Mouse (Mus musculus): ENCODE results near the gene Psg20.
A peak's percentile ranks its signal among the peaks of the same experiment; 100 is the strongest.
"Not testable (repeated sequence)": the region's sequence is repeated elsewhere in the genome, so short reads cannot be mapped to it uniquely, and the experiment has no call there.

Psg20 gene

DNA sequence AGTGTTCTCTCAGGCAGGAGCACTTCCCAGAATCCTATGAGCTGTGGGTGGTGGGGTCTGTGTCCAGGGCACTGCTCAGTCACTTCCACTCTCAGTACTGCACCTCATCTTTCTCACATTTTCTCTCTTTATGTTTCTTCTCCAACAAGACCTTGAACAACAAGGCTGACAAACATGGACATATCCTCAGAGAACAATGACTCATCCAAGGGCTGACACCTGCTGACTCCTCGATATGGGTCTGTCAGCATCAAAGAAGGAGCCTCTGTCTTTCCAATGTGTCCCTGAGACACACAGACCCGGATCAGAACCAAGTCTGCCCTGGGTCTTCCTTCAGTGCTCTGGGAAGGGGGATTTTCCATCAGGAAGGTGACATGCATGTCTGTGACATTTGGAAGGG, at the start of gene Psg20:
Gene Psg20 (minus strand): TSS at position 101 of the 400 bp plus-strand sequence.
- no peak for DNase-seq (ENCODE audit: low spot score in 2 of 2)

DNA sequence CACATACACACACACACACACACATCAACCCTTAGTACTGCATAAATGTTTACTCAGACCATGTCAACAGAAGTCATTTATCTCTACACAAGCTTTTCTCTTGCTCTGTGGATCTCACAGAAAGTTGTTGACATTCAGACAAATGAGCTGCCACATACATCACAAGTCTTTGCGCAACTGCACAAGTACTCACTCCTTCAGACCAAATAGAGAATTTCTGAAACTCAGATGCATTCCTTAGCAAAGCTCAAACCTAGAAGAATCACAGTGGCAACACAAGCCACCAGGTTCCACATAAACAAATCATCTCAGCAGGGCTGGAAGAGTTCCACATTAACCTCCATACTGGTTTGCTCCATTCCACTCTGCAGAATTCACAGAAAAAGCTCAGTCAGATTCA, 48.5 kb upstream of the Psg20 start:
- DNase-seq (ENCODE audit: low spot score in 2 of 2), result no peak

DNA sequence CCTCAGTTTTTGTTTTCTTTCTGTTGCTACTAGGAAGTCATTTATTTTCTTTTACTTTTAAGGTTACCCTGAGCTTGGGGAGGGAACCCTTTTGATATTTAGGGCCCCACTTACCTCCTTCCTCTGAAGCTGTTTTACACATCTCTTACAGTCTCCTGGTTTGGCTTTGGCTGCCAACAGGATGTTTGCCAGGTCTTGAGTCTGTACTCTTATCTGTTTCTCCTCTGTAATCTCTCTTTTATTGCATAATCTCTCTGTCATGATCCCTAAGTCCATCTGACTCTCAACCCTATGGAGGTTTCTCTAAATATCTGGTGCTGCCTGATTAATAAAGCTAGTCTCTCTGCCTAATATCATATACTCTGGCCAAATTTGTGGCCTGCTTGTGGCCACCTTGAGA, 47.1 kb upstream of the Psg20 start:
- DNase-seq (ENCODE audit: low spot score in 2 of 2), result no peak

DNA sequence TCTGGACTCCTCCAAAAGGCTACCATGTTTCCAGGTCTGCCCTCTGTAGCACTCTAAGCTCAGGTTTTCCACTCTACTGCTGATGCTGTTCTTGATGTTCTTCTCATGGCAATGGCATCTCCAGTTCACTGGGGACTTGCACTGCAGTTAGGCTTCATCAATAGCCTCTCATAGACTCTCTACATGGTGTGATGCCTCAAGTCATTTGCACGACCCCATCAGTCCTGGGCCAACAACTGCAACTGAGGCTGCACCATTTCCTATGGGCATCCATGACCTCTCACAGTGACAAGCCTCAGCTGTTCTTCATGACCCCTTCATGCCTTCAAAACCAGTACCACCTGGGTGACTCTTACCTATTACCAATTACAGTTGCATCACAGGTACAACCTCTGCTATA, 42.4 kb upstream of the Psg20 start:
- no peak for DNase-seq (ENCODE audit: low spot score in 2 of 2)

DNA sequence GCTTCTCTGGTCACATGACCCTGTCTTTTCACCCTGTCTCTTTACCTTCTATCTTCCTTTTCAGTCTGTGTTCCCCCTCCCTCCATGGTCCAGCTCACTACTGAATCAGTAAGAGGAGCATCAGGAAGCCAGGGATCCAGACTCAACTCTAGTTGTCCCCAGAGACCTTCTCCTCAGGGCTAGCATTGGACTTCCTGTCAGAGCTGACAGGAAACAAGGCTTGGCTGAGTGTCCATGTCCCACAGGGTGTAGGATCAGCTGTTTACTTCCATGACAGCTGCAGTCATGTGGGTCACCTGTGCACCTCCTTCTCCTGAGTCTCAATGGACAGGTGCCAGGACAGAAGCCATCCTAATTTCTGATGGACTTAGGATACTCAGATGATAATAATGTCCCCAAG, 39.9 kb upstream of the Psg20 start:
- DNase-seq (ENCODE audit: low spot score in 2 of 2), result not testable (repeated sequence)

DNA sequence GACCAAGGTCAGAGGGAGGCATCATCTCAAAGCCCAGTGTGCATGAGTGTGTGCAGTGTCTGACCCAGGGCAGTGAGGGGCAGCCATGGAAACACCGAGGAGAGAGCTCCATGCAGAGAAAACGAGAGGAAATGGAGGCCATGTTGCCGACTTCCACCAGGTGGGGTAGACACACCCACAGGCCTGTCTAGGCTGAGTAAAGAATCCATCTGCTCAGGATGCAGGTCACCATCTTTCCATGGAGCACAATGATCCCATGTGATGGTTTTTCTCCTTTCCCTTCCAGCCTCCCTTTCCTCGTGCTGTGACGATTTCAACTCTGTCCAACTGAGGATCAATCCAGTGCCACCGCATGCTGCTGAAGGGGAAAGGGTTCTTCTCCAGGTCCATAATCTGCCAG, 38.0 kb upstream of the Psg20 start:
- DNase-seq (ENCODE audit: low spot score in 2 of 2), result no peak

DNA sequence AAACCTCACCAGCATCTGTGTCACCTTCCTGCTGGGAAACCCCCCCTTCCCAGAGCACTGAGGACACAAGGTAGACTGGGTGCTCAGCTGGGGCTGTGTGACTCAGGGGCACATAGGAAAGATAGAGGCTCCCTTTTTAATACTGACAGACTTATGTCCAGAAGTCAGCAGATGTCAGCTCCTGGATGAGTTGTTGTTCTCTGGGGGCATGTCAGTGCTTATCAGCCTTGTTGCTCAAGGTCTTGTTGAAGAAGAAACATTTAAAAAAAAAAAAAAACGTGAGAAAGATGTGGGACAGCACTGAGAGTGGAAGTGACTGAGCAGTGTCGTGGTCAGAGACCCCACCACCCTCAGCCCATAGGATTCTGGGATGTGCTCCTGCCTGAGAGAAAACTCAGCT, 31.8 kb upstream of the Psg20 start, which contains the start of gene Psg22:
Gene Psg22 (plus strand): TSS at position 301 of the 400 bp plus-strand sequence.
- DNase-seq (ENCODE audit: low spot score in 2 of 2), result no peak

DNA sequence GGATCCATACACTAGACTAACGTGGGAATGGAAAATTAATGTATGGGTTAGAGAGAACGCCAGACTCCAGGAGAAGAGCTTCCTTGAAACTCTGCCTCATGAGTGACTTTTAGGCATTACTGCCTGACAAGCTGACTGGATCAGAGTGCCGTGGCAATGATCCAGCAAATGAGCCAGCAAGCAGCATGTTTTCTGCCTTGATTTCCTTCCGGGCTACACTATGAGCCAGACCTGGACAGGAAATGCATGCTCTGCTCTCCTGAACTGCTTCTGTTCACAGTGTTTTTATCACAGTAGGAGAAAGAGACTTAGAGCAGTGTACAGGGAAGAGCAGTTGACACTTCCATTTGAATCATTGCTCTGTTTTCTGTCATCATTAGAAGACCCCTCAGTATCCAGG, 29.6 kb upstream of the Psg20 start:
- no peak for DNase-seq (ENCODE audit: low spot score in 2 of 2)

DNA sequence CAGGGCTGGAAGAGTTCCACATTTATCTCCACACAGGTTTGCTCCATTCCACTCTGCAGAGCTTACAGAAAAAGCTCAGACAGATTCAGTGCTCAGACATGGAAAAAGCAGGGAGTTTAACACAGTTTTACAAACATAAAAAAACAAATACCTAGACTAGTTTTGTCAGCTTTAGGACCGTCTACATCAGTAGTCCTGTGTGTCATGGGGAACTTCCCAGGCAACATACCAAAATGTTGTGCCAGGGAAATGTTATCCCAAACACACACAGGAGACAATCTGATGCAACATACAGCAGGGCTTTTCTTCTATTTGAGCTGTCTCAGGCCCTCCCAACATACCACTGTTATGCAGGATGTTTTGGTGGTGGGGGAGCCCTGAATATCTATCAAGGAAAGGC, 24.9 kb upstream of the Psg20 start:
- DNase-seq (ENCODE audit: low spot score in 2 of 2), result no peak

DNA sequence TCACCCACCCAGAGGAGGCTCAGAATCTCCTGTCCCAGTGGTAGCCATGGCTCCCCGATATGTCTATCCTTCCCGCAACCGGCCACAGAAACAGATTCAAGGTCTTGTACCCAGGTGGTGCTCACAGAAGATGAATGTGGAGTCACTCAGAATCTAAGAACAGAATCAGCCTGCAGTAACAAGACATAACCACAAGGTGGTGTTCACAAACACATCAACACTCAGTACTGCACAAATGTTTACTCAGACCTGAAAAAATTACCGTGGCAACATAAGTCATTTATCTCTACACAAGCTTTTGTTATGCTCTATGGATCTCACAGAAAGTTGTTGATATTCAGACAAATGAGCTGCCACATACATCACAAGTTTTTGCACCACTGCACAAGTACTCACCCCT, 24.3 kb upstream of the Psg20 start:
- DNase-seq (ENCODE audit: low spot score in 2 of 2), result peak in 1 of 2 experiments; percentile 0

DNA sequence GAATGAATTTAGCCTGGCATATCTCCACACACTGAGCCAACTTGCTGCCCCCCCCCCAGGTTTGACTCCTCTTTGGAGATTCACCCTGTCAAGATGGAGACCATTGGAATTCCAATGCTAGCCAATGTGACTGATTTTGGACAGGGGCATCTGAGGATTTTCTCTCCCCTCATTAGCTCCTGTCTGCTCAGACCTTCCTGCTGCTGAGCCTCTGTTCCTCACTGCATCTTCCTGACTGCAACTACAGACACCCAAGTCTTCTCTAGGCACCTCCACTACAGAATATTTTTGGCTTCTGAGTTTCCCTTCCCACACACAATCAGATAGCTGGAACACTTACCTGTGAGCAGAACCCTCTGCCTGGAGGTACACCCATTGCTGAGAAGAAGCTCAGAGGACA, 399 bp downstream of the Psg20 start:
- DNase-seq (ENCODE audit: low spot score in 2 of 2), result no peak

DNA sequence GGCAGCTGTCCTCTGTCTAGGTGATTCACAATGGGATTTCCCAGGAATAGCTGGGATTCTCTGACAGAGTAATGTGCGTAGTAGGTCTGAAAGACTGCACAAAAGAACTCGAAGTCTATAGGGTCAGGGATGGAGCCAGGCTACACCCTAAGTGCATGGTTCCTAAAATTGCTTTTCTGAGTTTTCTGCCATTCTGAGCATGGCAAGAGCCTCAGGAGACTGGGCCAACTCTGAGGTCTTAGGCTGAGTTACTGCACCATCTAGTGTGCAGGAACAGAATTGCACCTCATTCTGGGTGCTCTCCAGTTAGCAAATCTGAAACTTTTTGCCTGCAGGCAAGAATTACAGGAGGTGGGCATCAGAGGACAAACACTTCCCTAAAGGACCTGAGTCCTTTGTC, 6.2 kb downstream of the Psg20 start:
- DNase-seq (ENCODE audit: low spot score in 2 of 2), result peak; percentile 1 to 37

DNA sequence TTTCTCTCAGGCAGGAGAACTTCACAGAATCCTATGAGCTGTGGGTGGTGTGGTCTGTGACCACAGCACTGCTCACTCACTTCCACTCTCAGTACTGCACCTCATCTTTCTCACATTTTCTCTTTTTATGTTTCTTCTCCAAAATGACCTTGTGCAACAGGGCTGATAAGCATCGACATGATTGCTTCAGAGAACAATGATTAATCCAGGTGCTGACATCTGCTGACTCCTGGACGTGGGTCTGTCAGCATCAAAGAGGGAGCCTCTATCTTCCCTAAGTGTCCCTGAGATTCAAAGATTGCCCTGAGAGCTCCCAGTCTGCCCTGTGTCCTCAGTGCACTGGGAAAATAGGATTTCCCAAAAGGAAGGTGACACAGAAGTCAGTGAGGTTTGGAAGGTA, 29.4 kb downstream of the Psg20 start, which contains the start of gene Psg21:
Gene Psg21 (minus strand): TSS at position 101 of the 400 bp plus-strand sequence.
- DNase-seq (ENCODE audit: low spot score in 2 of 2), result not testable (repeated sequence)

DNA sequence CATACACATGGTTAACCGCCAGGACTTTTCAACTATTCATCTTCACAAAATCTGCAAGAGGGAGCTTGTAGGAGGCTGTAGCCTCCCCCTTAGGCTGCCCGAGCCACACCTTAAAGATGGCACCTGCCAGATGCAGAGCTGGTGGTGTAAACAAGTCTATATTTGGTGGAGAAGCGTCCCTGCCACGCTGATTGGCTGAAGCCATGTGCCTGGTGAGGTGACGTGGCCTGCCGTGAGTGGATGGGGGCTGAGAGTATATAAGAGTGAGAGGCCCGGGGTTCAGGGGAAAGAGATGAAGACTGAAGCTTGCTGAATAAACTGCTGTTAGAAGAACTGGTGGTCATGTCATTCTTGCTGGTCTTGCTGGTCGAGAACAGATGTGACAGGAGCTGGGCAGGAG, 59.1 kb downstream of the Psg20 start:
- DNase-seq (ENCODE audit: low spot score in 2 of 2), result not testable (repeated sequence)
